Mouse (Mus musculus) intestine, embryonic 16.5 days (tissue): ENCODE measurements at regions not wholly inside any gene's neighbourhood (a gene's known extent, or its start where the extent isn't known, plus 50 kb on each side); places are given as distances from the start of the nearest gene placed in this dataset.

ENCODE experiments used
- ATAC-seq: fragments of 200-750 bp; cut with Nextera tagmentation; 2 replicates; pipeline ENCODE4 v1.8.0; 2017; ENCODE audit warnings: moderate TSS enrichment, moderate library complexity
- H3K27ac ChIP-seq: fragments of 300-500 bp; sonication (generic); 2 replicates; pipeline ENCODE4 v1.5.1; 2014; ENCODE audit warnings: mild to moderate bottlenecking, low read length
- H3K27me3 ChIP-seq: fragments of 300-500 bp; sonication (generic); replicated peaks from 2 replicates; pipeline ENCODE4 v1.6.1; 2014; ENCODE audit warnings: low read length, control low read depth, mixed read lengths; ENCODE audit not compliant: control insufficient read depth, insufficient read depth
- H3K36me3 ChIP-seq: fragments of 300-500 bp; sonication (generic); 2 replicates; pipeline ENCODE4 v1.6.1; 2014; ENCODE audit warnings: low read length, control low read depth; ENCODE audit not compliant: control insufficient read depth, insufficient read depth
- H3K4me1 ChIP-seq: fragments of 300-500 bp; sonication (generic); 2 replicates; pipeline ENCODE4 v1.6.1; 2014; ENCODE audit warnings: low read length, control low read depth, mixed read lengths; ENCODE audit not compliant: control insufficient read depth, insufficient read depth
- H3K4me2 ChIP-seq: fragments of 300-500 bp; sonication (generic); 2 replicates; pipeline ENCODE4 v1.6.1; 2014; ENCODE audit warnings: low read depth, low read length, control low read depth
- H3K4me3 ChIP-seq: fragments of 300-500 bp; sonication (generic); 2 replicates; pipeline ENCODE4 v1.5.1; 2014; ENCODE audit warnings: mild to moderate bottlenecking, low read length
- H3K9ac ChIP-seq: fragments of 300-500 bp; sonication (generic); 2 replicates; pipeline ENCODE4 v1.6.1; 2014; ENCODE audit warnings: low read depth, low read length
- H3K9me3 ChIP-seq: fragments of 300-500 bp; sonication (generic); 2 replicates; pipeline ENCODE4 v1.6.1; 2016; ENCODE audit warnings: low read length, control low read depth; ENCODE audit not compliant: control insufficient read depth
- WGBS: fragments of 180-500 bp; shearing (Covaris S2); extraction: QIAGEN DNeasy Blood & Tissue Kit; methylation state at CpG from one replicate; pipeline ENCODE4 v1.1.7; 2014; 5-methylcytosine and 5-hydroxymethylcytosine counted together

DNA sequence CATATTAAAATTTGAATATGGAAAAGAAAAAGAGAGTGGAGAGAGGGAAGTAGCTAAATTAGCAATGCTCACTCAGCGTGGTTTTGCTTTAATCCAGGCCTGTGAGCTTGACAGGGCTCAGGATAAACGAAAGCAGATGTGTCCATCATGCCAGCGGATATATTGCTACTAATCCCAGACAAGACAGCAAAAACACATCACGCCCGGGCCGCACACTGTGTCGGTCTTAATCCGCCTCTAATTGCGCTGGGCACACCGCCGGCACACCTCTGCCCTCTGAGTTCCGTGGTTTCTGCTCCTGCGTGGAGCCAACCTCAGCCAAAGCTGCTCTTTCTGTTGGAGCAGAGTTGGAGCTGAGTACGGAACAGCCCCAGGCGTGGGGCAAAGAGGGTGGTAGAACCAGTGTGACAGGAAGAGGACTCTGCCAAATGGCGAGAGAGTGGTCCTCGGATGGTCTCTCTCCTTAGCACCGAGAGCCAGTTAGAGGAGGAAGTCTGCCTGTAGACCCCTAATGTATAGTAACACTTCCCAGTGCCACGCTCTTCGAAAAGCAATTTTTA, 169.2 kb downstream of the Gm4791 start:
- Histone ChIP-seq H3K9ac (no peak overlapping the region), H3K27ac (no peak overlapping the region), H3K36me3 (no peaks in the 10 kb centered on the region), H3K4me2 (no peak overlapping the region), H3K4me1 (no peaks in the 10 kb centered on the region), H3K4me3 (no peak overlapping the region), H3K27me3 (no peaks in the 10 kb centered on the region), H3K9me3 (no peaks in the 10 kb centered on the region)
- no peak for ATAC-seq
- WGBS: 76% methylated on average over 20 of the region's 20 CpGs

GRCm38 (mm10) chr9:47176044-47176443, 177.5 kb downstream of the Gm4791 start:
- ATAC-seq: no peak
- Histone ChIP-seq H3K4me3 (no peak overlapping the region), H3K4me2 (no peak overlapping the region), H3K36me3 (no peaks in the 10 kb centered on the region), H3K9me3 (no peaks in the 10 kb centered on the region), H3K9ac (no peak overlapping the region), H3K27ac (no peak overlapping the region), H3K27me3 (no peaks in the 10 kb centered on the region), H3K4me1 (no peaks in the 10 kb centered on the region)
- WGBS: 86% methylated on average over 4 of the region's 4 CpGs

GRCm38 (mm10) chr9:47218101-47218500, 219.6 kb downstream of the Gm4791 start:
- no peaks in the 10 kb centered on the region for H3K27me3 ChIP-seq
- no peaks in the 10 kb centered on the region for H3K9me3 ChIP-seq
- no peaks in the 10 kb centered on the region for H3K4me1 ChIP-seq
- no peaks in the 10 kb centered on the region for H3K36me3 ChIP-seq
- H3K9ac ChIP-seq: no peak overlapping the region
- no peak overlapping the region for H3K27ac ChIP-seq
- H3K4me2 ChIP-seq: no peak overlapping the region
- WGBS: 64% methylated on average over 3 of the region's 3 CpGs
- no peak for ATAC-seq
- no peak overlapping the region for H3K4me3 ChIP-seq

- no peak overlapping the region for H3K9ac ChIP-seq
- WGBS: 57% methylated on average over 2 of the region's 2 CpGs
- no peak overlapping the region for H3K27ac ChIP-seq
- H3K4me2 ChIP-seq: no peak overlapping the region
- H3K4me3 ChIP-seq: no peak overlapping the region
- no peak for ATAC-seq
- no peaks in the 10 kb centered on the region for H3K36me3 ChIP-seq
- H3K9me3 ChIP-seq: no peaks in the 10 kb centered on the region
- H3K4me1 ChIP-seq: no peaks in the 10 kb centered on the region
- no peaks in the 10 kb centered on the region for H3K27me3 ChIP-seq
Observed at GRCm38 (mm10) chr9:47223536-47223935, 225.0 kb downstream of the Gm4791 start.

GRCm38 (mm10) chr9:47224249-47224648, 225.7 kb downstream of the Gm4791 start:
- ATAC-seq: no peak
- H3K9ac ChIP-seq: no peak overlapping the region
- WGBS: 93% methylated on average over 1 of the region's 1 CpGs

GRCm38 (mm10) chr9:47226476-47227271, 228.1 kb downstream of the Gm4791 start:
- Histone ChIP-seq H3K27ac (no peak overlapping the region), H3K36me3 (no peaks in the 10 kb centered on the region), H3K27me3 (no peaks in the 10 kb centered on the region), H3K9me3 (no peaks in the 10 kb centered on the region), H3K4me3 (no peak overlapping the region), H3K9ac (no peak overlapping the region), H3K4me1 (no peaks in the 10 kb centered on the region), H3K4me2 (no peak overlapping the region)
- 82% methylated on average over 16 of the region's 16 CpGs for WGBS
- no peak for ATAC-seq

More at GRCm38 (mm10) chr9:47224249-47224648, 225.7 kb downstream of the Gm4791 start:
- Histone ChIP-seq H3K4me1 (no peaks in the 10 kb centered on the region), H3K4me2 (no peak overlapping the region), H3K9me3 (no peaks in the 10 kb centered on the region), H3K36me3 (no peaks in the 10 kb centered on the region), H3K27me3 (no peaks in the 10 kb centered on the region), H3K4me3 (no peak overlapping the region), H3K27ac (no peak overlapping the region)

DNA sequence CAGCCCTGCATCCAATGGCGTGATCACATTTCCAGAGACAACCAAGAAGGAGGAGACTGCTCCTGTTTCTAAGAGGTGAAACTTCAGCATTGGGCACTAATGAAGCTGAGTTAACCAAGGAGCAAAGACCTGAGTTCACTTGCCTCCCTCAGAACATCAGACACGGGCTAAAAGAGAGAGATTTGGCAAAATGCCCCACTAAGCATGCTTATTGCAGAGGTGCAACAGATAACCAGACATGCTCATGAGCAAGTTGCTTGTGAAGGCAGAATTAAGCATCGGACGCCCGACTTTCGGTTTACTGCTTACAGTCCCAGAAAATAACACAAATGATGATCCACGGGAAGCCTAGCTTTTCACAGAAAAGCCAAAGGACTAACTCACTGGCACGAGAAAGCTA, 228.8 kb downstream of the Gm4791 start:
- 83% methylated on average over 8 of the region's 8 CpGs for WGBS
- H3K4me2 ChIP-seq: no peak overlapping the region
- no peaks in the 10 kb centered on the region for H3K36me3 ChIP-seq
- no peak overlapping the region for H3K27ac ChIP-seq
- H3K4me1 ChIP-seq: no peaks in the 10 kb centered on the region
- H3K27me3 ChIP-seq: no peaks in the 10 kb centered on the region
- no peak for ATAC-seq
- H3K4me3 ChIP-seq: no peak overlapping the region
- H3K9ac ChIP-seq: no peak overlapping the region
- no peaks in the 10 kb centered on the region for H3K9me3 ChIP-seq

DNA sequence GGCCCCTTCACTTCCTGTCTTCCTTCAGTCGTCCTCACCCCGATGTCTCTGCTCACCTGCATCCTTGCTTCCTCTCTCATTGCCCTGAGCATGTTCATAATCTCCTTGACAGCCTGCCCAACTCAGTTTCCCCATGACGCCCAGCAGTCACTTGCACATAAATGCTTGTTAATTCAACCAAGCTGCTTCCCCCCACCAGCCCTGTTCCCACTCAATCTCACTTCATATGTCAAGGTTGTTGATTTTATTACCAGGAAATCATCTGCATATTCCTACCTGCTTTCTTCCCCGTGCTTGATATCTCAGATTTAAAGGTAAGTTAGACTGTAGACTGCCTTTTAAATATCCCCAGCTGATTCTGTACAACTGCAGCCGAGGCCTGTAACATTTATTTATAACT, 230.2 kb downstream of the Gm4791 start:
- no peak overlapping the region for H3K4me3 ChIP-seq
- WGBS: 61% methylated on average over 5 of the region's 5 CpGs

DNA sequence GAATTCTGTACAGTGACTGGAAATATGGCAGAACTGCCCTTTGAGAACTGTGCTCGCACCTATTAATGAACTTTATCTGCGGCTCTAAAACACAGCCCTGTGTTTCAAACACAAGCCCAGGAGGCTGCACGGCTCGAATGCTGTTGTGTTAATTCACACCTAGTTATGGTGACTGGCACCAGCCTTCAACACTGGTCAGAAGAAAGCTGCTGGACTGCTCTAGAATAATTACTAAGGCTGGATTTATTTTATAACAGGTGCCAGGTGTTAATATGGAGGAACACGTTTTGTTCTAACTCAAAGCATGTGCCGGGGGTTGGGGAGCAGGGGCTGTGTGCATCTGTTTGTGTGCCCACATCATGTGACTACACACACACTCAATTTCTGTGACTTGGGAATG, 230.8 kb downstream of the Gm4791 start:
- Histone ChIP-seq H3K36me3 (no peaks in the 10 kb centered on the region), H3K27me3 (no peaks in the 10 kb centered on the region), H3K4me3 (no peak overlapping the region), H3K9me3 (no peaks in the 10 kb centered on the region), H3K4me2 (no peak overlapping the region), H3K4me1 (no peaks in the 10 kb centered on the region), H3K27ac (no peak overlapping the region), H3K9ac (no peak overlapping the region)
- no peak for ATAC-seq
- 85% methylated on average over 6 of the region's 6 CpGs for WGBS

More for the DNA sequence above, 230.2 kb downstream of the Gm4791 start:
- Histone ChIP-seq H3K27ac (no peak overlapping the region), H3K9ac (no peak overlapping the region), H3K9me3 (no peaks in the 10 kb centered on the region), H3K4me1 (no peaks in the 10 kb centered on the region), H3K27me3 (no peaks in the 10 kb centered on the region), H3K36me3 (no peaks in the 10 kb centered on the region), H3K4me2 (no peak overlapping the region)
- ATAC-seq: no peak
